ENCODE assay signal across 8 mouse cellular contexts in the genomic region with DNA sequence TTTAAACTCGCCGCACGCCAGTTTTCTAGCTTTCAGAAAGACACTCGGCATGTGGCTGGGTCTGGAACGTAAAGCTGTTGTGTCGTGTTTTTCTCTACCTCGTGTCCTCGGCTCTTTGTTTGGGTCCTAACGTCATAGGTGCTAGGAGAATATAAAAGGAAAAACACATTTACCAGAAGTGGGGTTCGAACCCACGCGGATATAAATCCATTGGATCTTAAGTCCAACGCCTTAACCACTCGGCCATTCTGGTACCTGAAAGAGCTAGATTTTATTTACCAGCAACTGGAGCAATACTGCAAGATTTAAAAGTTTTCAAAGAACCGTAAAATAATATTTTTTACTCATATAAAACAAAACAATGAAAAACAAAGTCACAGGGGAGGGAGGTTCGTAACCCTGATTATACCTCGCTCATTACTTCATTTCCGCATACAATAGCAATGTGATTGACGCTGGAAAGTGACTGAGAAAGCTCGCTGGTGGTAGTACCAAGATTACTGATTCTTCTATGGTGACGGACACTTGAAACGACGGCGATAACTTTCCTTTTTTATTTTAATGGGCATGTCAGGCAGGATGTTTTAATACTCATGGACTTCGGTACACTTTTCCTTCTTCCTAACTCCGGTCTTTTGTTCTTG. TPM values are rescaled to one million over a fixed set of nuclear protein-coding genes. Genes with fewer than 3 reads are reported as not detected.
DNase-seq lines count a peak whose midpoint lies in the region; ATAC-seq and TF ChIP-seq lines count a peak whose summit lies in the region.

No protein-coding gene starts in this region.

- H3K4me1 ChIP-seq in E14TG2a.4 (replicated peaks; ENCODE audit: low read depth, low read length), result peaks cover 42% of the 10 kb centered on the region
- H3K4me1 ChIP-seq in forebrain, embryonic 12.5 days, result peaks cover 16% of the 10 kb centered on the region
- H3K4me1 ChIP-seq in liver, embryonic 16.5 days (ENCODE audit: control insufficient read depth, low read depth, low read length), result peaks cover 29% of the 10 kb centered on the region
- H3K4me1 ChIP-seq in neural tube, embryonic 12.5 days, result peaks cover 4% of the 10 kb centered on the region; the same call in 1 of the 2 replicates

- H3K9ac ChIP-seq in forebrain, embryonic 12.5 days, result peak overlapping the region; percentile 72
- peak overlapping the region; percentile 70 for H3K9ac ChIP-seq in liver, embryonic 16.5 days (ENCODE audit: low read depth, low read length)
- peak overlapping the region; percentile 77 for H3K9ac ChIP-seq in neural tube, embryonic 12.5 days

- peak; percentile 63 for ATAC-seq in forebrain, embryonic 12.5 days (ENCODE audit: low FRiP score)
- peak; percentile 43 for ATAC-seq in liver, embryonic 16.5 days (ENCODE audit: low read depth)
- ATAC-seq in neural tube, embryonic 12.5 days (ENCODE audit: low FRiP score, low read depth), result peak; percentile 59

- H3K36me3 ChIP-seq in E14TG2a.4 (ENCODE audit: insufficient read depth, low read length), result no peaks in the 10 kb centered on the region
- no peaks in the 10 kb centered on the region for H3K36me3 ChIP-seq in forebrain, embryonic 12.5 days (replicated peaks)
- no peaks in the 10 kb centered on the region for H3K36me3 ChIP-seq in liver, embryonic 16.5 days (ENCODE audit: control insufficient read depth, insufficient read depth)
- H3K36me3 ChIP-seq in neural tube, embryonic 12.5 days, result no peaks in the 10 kb centered on the region

- peak; percentile 93 for DNase-seq in c-Kit-positive CD71-negative TER-119-negative erythroid progenitor cells, embryonic 14.5 days (ENCODE audit: low read depth)
- peak; percentile 84 to 86 for DNase-seq in heart, postnatal 10 days
- DNase-seq in kidney, postnatal 4 days, result peak; percentile 77 to 83
- DNase-seq in telencephalon, adult 2 months (ENCODE audit: low read depth, low spot score), result peak; percentile 90

- H3K4me3 ChIP-seq in E14TG2a.4 (replicated peaks; ENCODE audit: low read length), result peak overlapping the region; percentile 89
- H3K4me3 ChIP-seq in forebrain, embryonic 12.5 days (replicated peaks), result peak overlapping the region; percentile 65
- H3K4me3 ChIP-seq in liver, embryonic 16.5 days (ENCODE audit: low read depth, low read length), result peak overlapping the region; percentile 62
- peak overlapping the region; percentile 53 for H3K4me3 ChIP-seq in neural tube, embryonic 12.5 days

- peak overlapping the region; percentile 63 for H3K4me2 ChIP-seq in forebrain, embryonic 12.5 days
- peak overlapping the region; percentile 95 for H3K4me2 ChIP-seq in liver, embryonic 16.5 days (ENCODE audit: low read depth, low read length)
- H3K4me2 ChIP-seq in neural tube, embryonic 12.5 days (replicated peaks), result peak overlapping the region; percentile 66

- H3K9me3 ChIP-seq in E14TG2a.4 (ENCODE audit: low read length), result no peaks in the 10 kb centered on the region
- H3K9me3 ChIP-seq in forebrain, embryonic 12.5 days, result no peaks in the 10 kb centered on the region
- no peaks in the 10 kb centered on the region for H3K9me3 ChIP-seq in liver, embryonic 16.5 days (replicated peaks; ENCODE audit: control insufficient read depth, low read length)
- no peaks in the 10 kb centered on the region for H3K9me3 ChIP-seq in neural tube, embryonic 12.5 days

- H3K27me3 ChIP-seq in E14TG2a.4 (ENCODE audit: insufficient read depth, low read length), result peaks cover 12% of the 10 kb centered on the region
- no peaks in the 10 kb centered on the region for H3K27me3 ChIP-seq in forebrain, embryonic 12.5 days
- H3K27me3 ChIP-seq in liver, embryonic 16.5 days (ENCODE audit: control insufficient read depth, insufficient read depth, low read depth, low read length), result no peaks in the 10 kb centered on the region
- H3K27me3 ChIP-seq in neural tube, embryonic 12.5 days (replicated peaks), result no peaks in the 10 kb centered on the region

- under 1% methylated on average over 26 of the region's 26 CpGs for WGBS in forebrain, embryonic 12.5 days
- WGBS in liver, embryonic 16.5 days (ENCODE audit: insufficient replicate concordance), result under 1% methylated on average over 26 of the region's 26 CpGs
- WGBS in neural tube, embryonic 12.5 days, result under 1% methylated on average over 26 of the region's 26 CpGs

- H3K27ac ChIP-seq in forebrain, embryonic 12.5 days, result peak overlapping the region; percentile 91
- H3K27ac ChIP-seq in liver, embryonic 16.5 days (ENCODE audit: low read length), result peak overlapping the region; percentile 88
- H3K27ac ChIP-seq in neural tube, embryonic 12.5 days, result peak overlapping the region; percentile 80

- intact Hi-C loops in heart, postnatal 10 days (cut with DNase I), result loop anchor here (1.0 to 10.0 kb wide), 4 partner anchors 99 to 786 kb away; partner anchors contain the start of genes Gm4952, Lpxn, Patl1 and Stx3

- no peak for TF ChIP-seq CTCF in E14TG2a.4 (conservative IDR thresholded peaks at IDR 0.05; ENCODE audit: low read length)

RNA-seq across cellular contexts. Expression of gene Olfr1423, which starts 30.1 kb away (rescaled TPM):
- polyA plus RNA-seq in forebrain, embryonic 12.5 days (2016; fragmentation: Nextera tagmentation; extraction: Ambion mirVana), result 0.04 TPM in 1 of 2 replicates, not detected in the other
- not detected for total RNA-seq in heart, postnatal 10 days (2021)
- 0.01 TPM in 1 of 2 replicates, not detected in the other for polyA plus RNA-seq in liver, embryonic 16.5 days (2015; fragmentation: Nextera tagmentation; extraction: Ambion mirVana)
- not detected in 2 replicates for polyA plus RNA-seq in neural tube, embryonic 12.5 days (2016; fragmentation: Nextera tagmentation; extraction: Ambion mirVana)

RNA-seq across cellular contexts. Expression of gene Osbp, which starts 45.3 kb away (rescaled TPM):
- polyA plus RNA-seq in forebrain, embryonic 12.5 days (2016; fragmentation: Nextera tagmentation; extraction: Ambion mirVana), result 5.8 and 6.3 TPM in 2 replicates
- total RNA-seq in heart, postnatal 10 days (2021), result 10 to 100 TPM; 74.0 to 83.6 TPM
- polyA plus RNA-seq in liver, embryonic 16.5 days (2015; fragmentation: Nextera tagmentation; extraction: Ambion mirVana), result 1.7 TPM in 2 replicates
- polyA plus RNA-seq in neural tube, embryonic 12.5 days (2016; fragmentation: Nextera tagmentation; extraction: Ambion mirVana), result 5.1 TPM in 2 replicates

RNA-seq across cellular contexts. Expression of gene Olfr1424, which starts 51.4 kb away (rescaled TPM):
- not detected in 2 replicates for polyA plus RNA-seq in forebrain, embryonic 12.5 days (2016; fragmentation: Nextera tagmentation; extraction: Ambion mirVana)
- not detected for total RNA-seq in heart, postnatal 10 days (2021)
- not detected in 2 replicates for polyA plus RNA-seq in liver, embryonic 16.5 days (2015; fragmentation: Nextera tagmentation; extraction: Ambion mirVana)
- not detected in 2 replicates for polyA plus RNA-seq in neural tube, embryonic 12.5 days (2016; fragmentation: Nextera tagmentation; extraction: Ambion mirVana)

Comparison
In these comparisons a context has a peak if more than half of its experiments do, and no peak if none do; other contexts are left out.
1. Peak in every context shown above with its lines: DNase-seq, ATAC-seq, H3K4me3 ChIP-seq and H3K27ac ChIP-seq.